Mouse (Mus musculus) heart, adult 2 months (tissue): ENCODE data around the gene Gps2. TPM values are rescaled to one million over a fixed set of nuclear protein-coding genes. Genes with fewer than 3 reads are reported as not detected.

Experiments used
- DNase-seq, 2 experiments: peaks; one replicate each; pipeline ENCODE4 v3.0.0; 2021
- H3K27ac ChIP-seq: fragments of 200-600 bp; 2 replicates; pipeline ENCODE4 v1.8.1; 2022
- H3K27me3 ChIP-seq: fragments of 200-500 bp; 2 replicates; pipeline ENCODE4 v1.6.1; 2012; ENCODE audit warnings: mild to moderate bottlenecking, low read length, inconsistent platforms, mixed read lengths; ENCODE audit not compliant: control insufficient read depth, insufficient read depth
- H3K36me3 ChIP-seq: fragments of 200-500 bp; 2 replicates; pipeline ENCODE4 v1.6.1; 2012; ENCODE audit warnings: low read length, inconsistent platforms; ENCODE audit not compliant: control insufficient read depth, insufficient read depth
- H3K4me1 ChIP-seq: fragments of 200-500 bp; 2 replicates; pipeline ENCODE4 v1.6.1; 2011; ENCODE audit warnings: low read length; ENCODE audit not compliant: control insufficient read depth, insufficient read depth
- H3K4me3 ChIP-seq: fragments of 200-600 bp; 2 replicates; pipeline ENCODE4 v1.8.1; 2022
- H3K79me2 ChIP-seq: fragments of 200-500 bp; replicated peaks from 2 replicates; pipeline ENCODE4 v1.6.1; 2012; ENCODE audit warnings: mild to moderate bottlenecking, inconsistent platforms, low read length, moderate library complexity, mixed read lengths; ENCODE audit not compliant: control insufficient read depth, insufficient read depth
- H3K9ac ChIP-seq: fragments of 200-500 bp; 2 replicates; pipeline ENCODE4 v1.6.1; 2012; ENCODE audit warnings: low read depth, mild to moderate bottlenecking, control low read depth, inconsistent platforms, low read length, mixed read lengths
- CTCF ChIP-seq: fragments of 200-600 bp; IDR thresholded peaks from 2 replicates; pipeline ENCODE4 v1.8.1; 2022; ENCODE audit warnings: antibody characterized with exemption, mild to moderate bottlenecking, moderate library complexity
- EP300 ChIP-seq: fragments of 200-500 bp; IDR thresholded peaks from 2 replicates; pipeline ENCODE4 v1.6.1; 2011; ENCODE audit warnings: low read depth, low read length, control low read depth; ENCODE audit not compliant: insufficient read depth
- POLR2A ChIP-seq: fragments of 200-500 bp; IDR thresholded peaks from 2 replicates; pipeline ENCODE4 v1.6.1; 2011; ENCODE audit warnings: mild to moderate bottlenecking, low read depth, low read length, control low read depth; ENCODE audit not compliant: insufficient read depth
- WGBS: fragments of 180-500 bp; shearing (Covaris S2); methylation state at CpG from one replicate; pipeline ENCODE4 v1.1.7; 2018; 5-methylcytosine and 5-hydroxymethylcytosine counted together
- intact Hi-C: fragments of 180-260 bp; cut with DNase I; formaldehyde crosslinking; loops from one replicate; pipeline ENCODE4 v1.15.1; 2025
- polyA plus RNA-seq: library from polyadenylated mRNA; depleted of rRNA; stranded (reverse); fragments of >200 nt; gene quantifications from 2 replicates; pipeline ENCODE4 v1.2.3, GENCODE M21; 2012
- total RNA-seq, 2 experiments: library from RNA; stranded (reverse); gene quantifications; 2 replicates each; pipeline ENCODE4 v1.2.3; 2021

Gene Gps2
- total and polyA plus RNA-seq, 3 experiments = 27.2 to 63.9 (median 28.4) TPM

DNA sequence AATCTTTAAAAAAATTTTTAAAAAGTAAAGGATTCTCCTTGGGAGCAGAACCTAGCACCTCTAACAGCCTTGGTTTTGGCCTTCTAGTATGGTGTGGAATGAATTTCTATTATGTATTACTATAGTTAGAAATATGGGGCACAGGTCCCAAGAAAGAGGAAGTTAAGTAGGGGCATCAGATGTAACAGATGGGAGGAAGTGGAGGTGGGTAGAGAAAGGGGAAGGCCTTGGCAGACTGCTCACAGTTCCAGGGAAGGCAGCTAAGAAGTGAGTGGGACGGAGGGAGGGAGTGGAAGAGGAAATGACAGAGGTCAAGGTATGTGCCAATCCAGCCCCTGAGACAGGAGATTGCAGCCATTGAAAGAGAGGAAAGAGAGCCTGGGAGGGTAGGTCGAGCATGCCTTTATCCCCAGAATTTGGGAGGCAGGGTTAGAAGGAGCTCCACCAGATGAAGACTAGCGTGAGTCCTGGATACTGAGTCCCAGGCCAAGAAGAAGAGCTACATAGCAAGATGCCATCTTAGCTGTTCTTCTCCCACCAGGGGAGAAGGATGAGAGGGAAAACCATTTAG is 17.4 kb downstream of the Gps2 start:
- Histone ChIP-seq H3K4me3 (no peak overlapping the region), H3K36me3 (no peaks in the 10 kb centered on the region), H3K79me2 (no peaks in the 10 kb centered on the region), H3K27me3 (no peaks in the 10 kb centered on the region), H3K4me1 (peaks cover 3% of the 10 kb centered on the region), H3K9ac (no peak overlapping the region), H3K27ac (no peak overlapping the region)
- 47% methylated on average over 3 of the region's 3 CpGs for WGBS
- no peak for DNase-seq
- TF ChIP-seq POLR2A (no peak), EP300 (no peak), CTCF (no peak)
- intact Hi-C loops = loop anchor here (5.0 kb wide), 1 partner anchor 271 kb away; no protein-coding TSS in a partner anchor

DNA sequence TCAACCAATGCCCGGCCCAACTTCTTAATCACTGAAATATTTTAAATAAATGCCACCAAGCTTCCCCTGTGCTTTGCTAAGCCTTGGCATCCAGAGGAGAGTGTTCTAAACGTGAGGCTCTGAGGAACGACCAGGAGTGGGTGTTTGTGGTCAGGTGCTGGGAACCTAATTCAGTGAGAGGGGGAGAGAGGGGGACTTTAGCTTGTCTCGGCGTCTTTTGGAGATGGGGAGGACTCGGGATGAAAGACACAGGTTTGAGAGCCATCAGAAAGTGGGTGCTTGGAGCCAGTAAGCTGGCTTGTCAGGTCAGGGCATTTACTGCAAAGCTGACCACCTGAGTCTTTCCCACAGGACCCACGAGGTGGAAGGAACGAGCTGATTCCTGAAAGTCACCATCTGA is 18.1 kb downstream of the Gps2 start:
- 65% methylated on average over 8 of the region's 8 CpGs for WGBS
- Histone ChIP-seq H3K9ac (no peak overlapping the region), H3K36me3 (no peaks in the 10 kb centered on the region), H3K79me2 (no peaks in the 10 kb centered on the region), H3K27me3 (no peaks in the 10 kb centered on the region), H3K27ac (no peak overlapping the region), H3K4me1 (peaks cover 5% of the 10 kb centered on the region), H3K4me3 (no peak overlapping the region)
- no peak for DNase-seq
- TF ChIP-seq POLR2A = no peak
- TF ChIP-seq CTCF = no peak
- no peak for TF ChIP-seq EP300
- intact Hi-C loops = loop anchor here (5.0 kb wide), 1 partner anchor 271 kb away; no protein-coding TSS in a partner anchor

DNA sequence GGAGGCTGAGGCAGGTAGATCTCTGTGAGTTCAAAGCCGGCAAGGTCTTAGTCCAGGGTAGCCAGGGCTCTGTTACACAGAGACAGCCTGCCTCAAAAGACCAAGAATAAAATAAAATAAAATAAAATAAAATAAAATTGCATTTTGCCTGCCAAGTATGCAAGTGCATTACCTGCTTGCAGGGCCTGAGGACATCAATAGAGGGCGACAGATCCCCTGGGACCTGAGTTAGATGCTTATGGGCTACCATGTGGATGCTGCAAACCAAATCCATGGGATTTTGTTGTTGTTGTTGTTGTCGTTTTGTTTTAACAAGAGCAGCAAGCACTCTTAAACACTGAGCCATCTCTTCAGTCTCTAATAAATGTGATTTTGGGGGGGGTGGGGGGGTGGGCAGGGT is 18.6 kb downstream of the Gps2 start:
- Histone ChIP-seq H3K36me3 (no peaks in the 10 kb centered on the region), H3K4me3 (no peak overlapping the region), H3K79me2 (no peaks in the 10 kb centered on the region), H3K27ac (no peak overlapping the region), H3K27me3 (no peaks in the 10 kb centered on the region), H3K9ac (no peak overlapping the region), H3K4me1 (peaks cover 7% of the 10 kb centered on the region)
- no peak for DNase-seq
- TF ChIP-seq CTCF (peak; percentile 54), EP300 (no peak), POLR2A (no peak)
- WGBS = 48% methylated on average over 3 of the region's 3 CpGs
- intact Hi-C loops = loop anchor here (5.0 kb wide), 1 partner anchor 270 kb away; no protein-coding TSS in a partner anchor

DNA sequence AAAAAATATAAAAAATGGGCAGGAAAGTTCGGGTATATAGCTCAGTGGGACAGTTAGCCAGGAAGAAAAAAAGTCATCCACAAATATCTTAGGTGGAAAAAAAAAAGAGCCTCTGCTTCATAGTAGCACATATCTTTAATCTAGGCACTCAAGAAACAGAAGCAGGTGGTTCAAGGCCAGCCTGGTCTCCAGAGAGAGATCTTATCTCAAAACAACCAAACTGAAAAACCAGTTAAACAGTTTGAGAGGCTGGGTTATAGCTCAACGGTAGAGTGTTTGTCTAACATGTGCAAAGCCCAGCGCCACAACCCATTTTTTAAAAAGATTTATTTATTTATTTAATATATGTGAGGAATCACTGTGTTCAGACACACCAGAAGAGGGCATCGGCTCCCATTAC is 19.4 kb downstream of the Gps2 start:
- Histone ChIP-seq H3K79me2 (no peaks in the 10 kb centered on the region), H3K27me3 (no peaks in the 10 kb centered on the region), H3K4me3 (no peak overlapping the region), H3K36me3 (no peaks in the 10 kb centered on the region), H3K27ac (no peak overlapping the region), H3K4me1 (peaks cover 11% of the 10 kb centered on the region), H3K9ac (no peak overlapping the region)
- no peak for TF ChIP-seq POLR2A
- TF ChIP-seq CTCF = no peak
- TF ChIP-seq EP300 = no peak
- DNase-seq = no peak
- intact Hi-C loops = loop anchor here (5.0 kb wide), 1 partner anchor 269 kb away; no protein-coding TSS in a partner anchor
- WGBS = 73% methylated on average over 4 of the region's 4 CpGs

DNA sequence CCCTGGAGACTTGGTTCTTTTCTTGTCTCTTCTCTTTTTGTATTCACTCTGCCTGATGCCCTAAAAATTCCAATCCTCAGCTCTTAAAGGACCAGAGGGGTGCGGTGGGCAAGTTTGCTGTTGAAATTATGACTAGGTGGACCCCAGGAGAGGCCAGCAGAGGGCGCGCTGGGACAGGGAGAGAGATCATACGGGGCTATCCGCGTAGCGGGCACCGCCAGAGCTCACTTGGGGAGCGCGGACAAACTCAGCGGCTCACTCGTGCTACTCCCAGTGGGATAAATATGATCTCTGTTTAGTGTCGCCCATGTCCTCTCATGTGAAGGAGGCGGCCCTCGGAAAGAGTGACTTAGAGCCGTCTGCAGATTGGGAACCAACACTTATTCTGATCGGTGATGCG is 20.5 kb downstream of the Gps2 start:
- DNase-seq = peak; percentile 89 to 95
- Histone ChIP-seq H3K27me3 (no peaks in the 10 kb centered on the region), H3K79me2 (no peaks in the 10 kb centered on the region), H3K36me3 (no peaks in the 10 kb centered on the region), H3K4me3 (peak overlapping the region; percentile 30; the same call in 1 of the 2 replicates), H3K9ac (peak overlapping the region; percentile 13; the same call in 1 of the 2 replicates), H3K27ac (0 out of 2 replicates have a peak overlapping the region, but pooled peaks have one; percentile 5), H3K4me1 (peaks cover 11% of the 10 kb centered on the region)
- WGBS = under 1% methylated on average over 18 of the region's 18 CpGs
- intact Hi-C loops = loop anchor here (1.0 to 5.0 kb wide), 3 partner anchors 15 to 268 kb away; partner anchors contain the start of gene Dvl2
- TF ChIP-seq EP300 = peak; percentile 89
- peak; percentile 94 for TF ChIP-seq CTCF
- TF ChIP-seq POLR2A = no peak

DNA sequence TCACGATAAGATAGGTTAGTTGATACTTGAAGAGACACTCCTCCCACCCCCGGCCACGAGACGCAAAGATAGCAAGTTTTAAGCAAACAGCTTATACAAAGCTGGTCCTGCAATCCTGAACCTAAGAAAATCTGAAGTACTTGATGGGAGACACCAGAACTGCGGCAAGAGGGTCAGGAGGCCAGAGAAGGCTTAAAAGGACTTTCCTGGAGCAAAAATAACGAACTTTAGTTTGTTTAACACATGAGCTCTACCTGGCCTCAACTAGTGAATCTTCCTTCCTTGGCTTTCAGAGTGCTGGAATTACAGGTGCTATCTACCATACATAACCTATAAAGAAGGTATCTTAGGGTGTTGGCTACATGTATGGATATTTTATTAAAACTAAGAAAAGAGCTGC is 21.0 kb downstream of the Gps2 start:
- TF ChIP-seq EP300 = no peak
- TF ChIP-seq POLR2A = no peak
- no peak for TF ChIP-seq CTCF
- no peak for DNase-seq
- no peaks in the 10 kb centered on the region for H3K27me3 ChIP-seq
- H3K9ac ChIP-seq = no peak overlapping the region
- H3K4me1 ChIP-seq = peaks cover 11% of the 10 kb centered on the region
- WGBS = 23% methylated on average over 6 of the region's 6 CpGs
- H3K4me3 ChIP-seq = peak overlapping the region; percentile 30; the same call in 1 of the 2 replicates
- H3K36me3 ChIP-seq = no peaks in the 10 kb centered on the region
- intact Hi-C loops = loop anchor here (1.0 to 5.0 kb wide), 3 partner anchors 15 to 268 kb away; partner anchors contain the start of gene Dvl2
- H3K79me2 ChIP-seq = no peaks in the 10 kb centered on the region
- H3K27ac ChIP-seq = 0 out of 2 replicates have a peak overlapping the region, but pooled peaks have one; percentile 5
